Mouse (Mus musculus): ENCODE data around the gene Phkb.

Gene Phkb

DNA sequence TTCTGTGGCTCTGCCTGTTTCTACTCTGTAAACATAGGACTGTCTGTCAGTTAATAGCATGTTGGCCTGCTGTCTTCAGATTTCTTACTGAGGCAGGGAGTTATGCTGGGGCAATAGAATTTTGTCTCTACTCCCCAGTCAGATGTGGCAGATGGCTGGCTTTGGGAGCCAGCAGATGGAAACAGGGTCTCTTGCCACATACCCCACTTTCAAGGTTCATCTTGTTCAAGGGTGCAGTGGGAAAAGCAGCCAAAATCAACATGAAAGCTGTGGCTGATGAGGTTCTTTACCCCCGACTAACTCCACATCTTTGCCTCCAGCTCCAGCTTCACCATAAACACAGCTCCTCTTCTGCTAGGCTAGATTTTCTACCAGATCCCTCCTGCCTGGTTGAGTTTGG, 246.7 kb downstream of the Phkb start:
- DNase-seq (ENCODE audit: low spot score in 2 of 2) = no peak

DNA sequence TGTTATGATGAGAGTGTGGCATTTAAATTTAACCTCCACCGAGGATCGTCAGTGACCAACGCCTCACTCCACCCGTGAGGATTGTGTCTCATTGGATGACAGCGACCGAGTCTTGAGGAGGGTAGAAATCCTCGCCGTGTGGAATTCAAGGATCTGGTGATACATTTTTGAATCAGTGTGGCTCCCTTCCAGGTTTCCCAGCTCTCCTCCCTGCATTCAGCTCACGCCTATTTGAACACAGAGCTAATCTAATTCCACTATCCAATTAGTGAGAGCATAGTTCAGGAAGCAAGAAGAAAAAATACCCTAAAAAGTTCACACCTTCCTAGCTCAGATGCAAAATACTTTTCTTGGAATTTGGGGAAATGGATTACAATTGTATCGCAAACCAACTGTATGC, 249.9 kb downstream of the Phkb start:
- DNase-seq (ENCODE audit: low spot score in 2 of 2) = no peak
